Mouse (Mus musculus): ENCODE measurements around the gene Atf6. TPM values are rescaled to one million over a fixed set of nuclear protein-coding genes. Genes with fewer than 3 reads are reported as not detected.
A peak's percentile ranks its signal among the peaks of the same experiment; 100 is the strongest.

Gene Atf6
- total RNA-seq, 1 experiment = 33.2 TPM

DNA sequence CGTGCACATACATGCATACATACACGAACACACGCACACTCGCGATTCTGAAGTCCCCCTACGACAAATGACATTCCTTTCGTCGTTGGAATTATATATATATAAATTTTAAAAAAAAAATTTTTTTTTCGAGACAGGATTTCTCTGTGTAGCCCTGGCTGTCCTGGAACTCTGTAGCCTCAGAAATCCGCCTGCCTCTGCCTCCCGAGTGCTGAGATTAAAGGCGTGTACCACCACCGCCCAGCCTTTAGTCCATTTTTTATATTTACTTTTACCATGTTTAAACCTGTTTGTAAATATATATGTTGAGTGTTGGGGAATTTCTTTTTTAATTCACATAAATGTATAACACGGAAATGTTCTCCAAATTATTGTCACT, 1.3 kb upstream of the Atf6 start:
- H3K9me3 ChIP-seq (ENCODE audit: control insufficient read depth, insufficient read depth, low read depth, low read length) = no peaks in the 10 kb centered on the region
- peak overlapping the region; percentile 87 to 90 for H3K4me3 ChIP-seq (ENCODE audit: insufficient read depth in 1 of 2, low read depth in 1 of 2, low read length in 2 of 2, poor library complexity in 1 of 2, severe bottlenecking in 1 of 2)
- H3K9ac ChIP-seq (ENCODE audit: insufficient read depth, low read depth, low read length, poor library complexity, severe bottlenecking) = peak overlapping the region; percentile 92
- H3K36me3 ChIP-seq (ENCODE audit: control insufficient read depth, insufficient read depth, low read length, poor library complexity, severe bottlenecking) = no peaks in the 10 kb centered on the region
- TF ChIP-seq HCFC1 (IDR thresholded peaks at IDR 0.05; ENCODE audit: borderline replicate concordance, insufficient read depth, low read length) (no peak), ZNF384 (IDR thresholded peaks at IDR 0.05; ENCODE audit: low read depth, low read length) (no peak), ZC3H11A (IDR thresholded peaks at IDR 0.05; ENCODE audit: borderline replicate concordance, low read depth, low read length) (no peak), MAFK (IDR thresholded peaks at IDR 0.05; ENCODE audit: insufficient read depth, low read depth, low read length) (no peak), CHD2 (IDR thresholded peaks at IDR 0.05; ENCODE audit: low read depth, low read length) (no peak)
- peaks cover 2 to 6% of the 10 kb centered on the region in 2 experiments; a peak in 2 of 4 replicates for H3K4me1 ChIP-seq (ENCODE audit: control insufficient read depth in 2 of 2, insufficient read depth in 2 of 2, low read length in 2 of 2, poor library complexity in 1 of 2)
- in situ Hi-C loops (cut with MboI; ENCODE audit: low sequenced_read_pairs in 2 of 2, unreplicated experiment in 2 of 2) = no loop called here
- peak overlapping the region; percentile 64; the same call in 1 of the 2 replicates for H3K27ac ChIP-seq (ENCODE audit: insufficient read depth, low read depth, low read length, poor library complexity, severe bottlenecking)
- DNase-seq (ENCODE audit: low read depth, low spot score) = no peak

DNA sequence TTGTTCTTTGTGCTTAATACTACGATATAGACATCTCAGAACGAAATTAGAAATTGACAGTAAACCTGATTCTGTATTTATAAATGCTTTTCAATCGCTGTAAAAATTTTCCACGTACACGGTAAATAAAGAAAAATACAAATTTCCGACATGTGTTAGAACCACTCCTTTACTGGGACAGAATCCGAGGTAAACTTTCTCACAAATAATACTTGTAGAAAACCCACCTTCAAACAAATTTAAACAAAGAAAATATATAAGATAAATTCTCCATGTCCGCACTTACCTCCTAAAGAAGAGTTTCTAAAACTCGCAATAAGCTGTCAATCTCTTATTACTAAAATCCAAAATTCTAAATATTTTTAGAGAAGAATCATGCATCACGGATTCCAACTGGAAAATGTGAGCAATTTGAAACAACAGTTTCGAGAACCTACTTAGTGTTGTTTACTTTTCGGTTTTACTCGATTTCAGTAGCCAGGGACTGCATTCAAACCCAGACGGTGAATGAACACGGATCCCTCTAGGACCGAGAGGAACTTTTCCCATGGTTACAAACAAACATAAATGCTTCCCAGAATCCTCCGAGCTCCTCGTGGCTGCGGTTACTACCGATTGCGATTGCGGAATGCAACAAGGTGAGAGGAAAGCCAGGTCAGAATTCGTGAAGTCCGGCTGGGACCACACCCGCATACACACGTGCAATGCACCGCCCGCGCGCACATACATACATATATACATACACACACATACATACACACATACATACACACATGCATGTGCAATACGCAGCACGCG, 735 bp upstream of the Atf6 start:
- in situ Hi-C loops (cut with MboI; ENCODE audit: low sequenced_read_pairs in 2 of 2, unreplicated experiment in 2 of 2) = no loop called here
- no peaks in the 10 kb centered on the region for H3K36me3 ChIP-seq (ENCODE audit: control insufficient read depth, insufficient read depth, low read length, poor library complexity, severe bottlenecking)
- H3K4me1 ChIP-seq (ENCODE audit: control insufficient read depth in 2 of 2, insufficient read depth in 2 of 2, low read length in 2 of 2, poor library complexity in 1 of 2) = peaks cover 2 to 6% of the 10 kb centered on the region in 2 experiments; a peak in 2 of 4 replicates
- H3K9me3 ChIP-seq (ENCODE audit: control insufficient read depth, insufficient read depth, low read depth, low read length) = no peaks in the 10 kb centered on the region
- H3K27ac ChIP-seq (ENCODE audit: insufficient read depth, low read depth, low read length, poor library complexity, severe bottlenecking) = peak overlapping the region; percentile 64; the same call in 1 of the 2 replicates
- H3K9ac ChIP-seq (ENCODE audit: insufficient read depth, low read depth, low read length, poor library complexity, severe bottlenecking) = peak overlapping the region; percentile 92
- TF ChIP-seq ZNF384 (IDR thresholded peaks at IDR 0.05; ENCODE audit: low read depth, low read length) (no peak), HCFC1 (IDR thresholded peaks at IDR 0.05; ENCODE audit: borderline replicate concordance, insufficient read depth, low read length) (0 out of 2 replicates have a peak, but pooled peaks have one; percentile 68), MAFK (IDR thresholded peaks at IDR 0.05; ENCODE audit: insufficient read depth, low read depth, low read length) (0 out of 2 replicates have a peak, but pooled peaks have one; percentile 22)
- H3K4me3 ChIP-seq (ENCODE audit: insufficient read depth in 1 of 2, low read depth in 1 of 2, low read length in 2 of 2, poor library complexity in 1 of 2, severe bottlenecking in 1 of 2) = peak overlapping the region; percentile 87 to 99
- peak; percentile 71 for DNase-seq (ENCODE audit: low read depth, low spot score)

DNA sequence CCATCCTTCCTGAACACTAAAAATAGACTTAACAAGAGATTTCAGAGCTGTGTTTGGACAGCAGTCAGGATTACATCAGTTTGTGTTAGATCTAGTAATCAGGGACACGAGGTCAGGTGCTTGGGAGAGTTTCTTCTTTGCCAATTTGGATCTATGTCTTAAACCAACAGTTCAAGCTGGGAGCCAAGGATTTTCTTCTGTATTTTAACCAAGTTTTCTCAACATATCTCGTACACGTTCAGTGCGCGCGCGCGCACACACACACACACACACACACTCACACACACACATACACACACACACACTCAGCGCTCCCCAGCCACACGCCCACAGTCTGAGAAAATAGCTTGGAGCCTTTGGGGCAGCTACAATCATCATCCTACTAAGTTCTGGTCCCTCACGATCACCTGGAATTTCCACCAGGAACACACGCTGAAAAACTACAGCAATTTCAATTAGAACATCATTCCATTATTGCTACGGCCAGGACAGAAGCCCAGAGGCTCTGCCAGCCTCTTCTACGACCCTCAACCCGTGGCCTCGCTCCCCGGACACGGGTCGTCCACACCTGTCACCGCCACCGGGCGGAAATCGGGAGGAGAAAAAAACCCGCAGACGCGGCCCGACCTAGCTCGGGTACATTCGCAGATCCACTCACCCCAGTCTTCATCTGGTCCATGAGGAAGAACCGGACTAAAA, 430 bp downstream of the Atf6 start:
- DNase-seq (ENCODE audit: low read depth, low spot score) = no peak
- Histone ChIP-seq H3K4me1 (ENCODE audit: control insufficient read depth in 2 of 2, insufficient read depth in 2 of 2, low read length in 2 of 2, poor library complexity in 1 of 2) (peaks cover 2 to 6% of the 10 kb centered on the region in 2 experiments; a peak in 2 of 4 replicates), H3K9me3 (ENCODE audit: control insufficient read depth, insufficient read depth, low read depth, low read length) (no peaks in the 10 kb centered on the region), H3K27ac (ENCODE audit: insufficient read depth, low read depth, low read length, poor library complexity, severe bottlenecking) (peak overlapping the region; percentile 49; the same call in 1 of the 2 replicates), H3K36me3 (ENCODE audit: control insufficient read depth, insufficient read depth, low read length, poor library complexity, severe bottlenecking) (no peaks in the 10 kb centered on the region), H3K9ac (ENCODE audit: insufficient read depth, low read depth, low read length, poor library complexity, severe bottlenecking) (peak overlapping the region; percentile 96), H3K4me3 (ENCODE audit: insufficient read depth in 1 of 2, low read depth in 1 of 2, low read length in 2 of 2, poor library complexity in 1 of 2, severe bottlenecking in 1 of 2) (peak overlapping the region; percentile 87 to 99)
- TF ChIP-seq HCFC1 (IDR thresholded peaks at IDR 0.05; ENCODE audit: borderline replicate concordance, insufficient read depth, low read length) (no peak), ZNF384 (IDR thresholded peaks at IDR 0.05; ENCODE audit: low read depth, low read length) (no peak), CHD2 (IDR thresholded peaks at IDR 0.05; ENCODE audit: low read depth, low read length) (no peak), MAFK (IDR thresholded peaks at IDR 0.05; ENCODE audit: insufficient read depth, low read depth, low read length) (no peak), ZC3H11A (IDR thresholded peaks at IDR 0.05; ENCODE audit: borderline replicate concordance, low read depth, low read length) (no peak)
- in situ Hi-C loops (cut with MboI; ENCODE audit: low sequenced_read_pairs in 2 of 2, unreplicated experiment in 2 of 2) = no loop called here

DNA sequence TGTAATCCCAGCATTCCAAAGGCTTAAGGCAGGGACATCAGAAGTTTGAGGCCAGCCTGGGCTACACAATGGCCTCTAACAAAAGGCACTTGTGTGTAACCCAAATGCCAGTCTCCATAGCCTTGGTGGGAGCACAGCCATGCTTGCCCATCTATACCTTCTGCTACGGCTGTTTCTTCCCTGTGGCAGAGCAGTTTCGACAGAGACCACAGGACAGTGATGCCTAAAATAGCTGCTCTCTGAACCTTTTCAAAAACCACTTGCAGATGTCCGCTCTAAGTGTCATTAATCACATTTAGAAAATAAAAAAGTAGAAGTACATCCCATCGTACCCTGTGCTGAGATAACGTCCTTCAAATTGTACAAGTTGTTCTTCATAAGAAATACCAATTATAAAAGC, 2.2 kb downstream of the Atf6 start:
- Histone ChIP-seq H3K27ac (ENCODE audit: insufficient read depth, low read depth, low read length, poor library complexity, severe bottlenecking) (no peak overlapping the region), H3K9me3 (ENCODE audit: control insufficient read depth, insufficient read depth, low read depth, low read length) (no peaks in the 10 kb centered on the region), H3K4me1 (ENCODE audit: control insufficient read depth in 2 of 2, insufficient read depth in 2 of 2, low read length in 2 of 2, poor library complexity in 1 of 2) (peaks cover 0 to 2% of the 10 kb centered on the region in 2 experiments; a peak in 1 of 4 replicates), H3K9ac (ENCODE audit: insufficient read depth, low read depth, low read length, poor library complexity, severe bottlenecking) (no peak overlapping the region), H3K36me3 (ENCODE audit: control insufficient read depth, insufficient read depth, low read length, poor library complexity, severe bottlenecking) (no peaks in the 10 kb centered on the region), H3K4me3 (ENCODE audit: insufficient read depth in 1 of 2, low read depth in 1 of 2, low read length in 2 of 2, poor library complexity in 1 of 2, severe bottlenecking in 1 of 2) (no peak overlapping the region)
- in situ Hi-C loops (cut with MboI; ENCODE audit: low sequenced_read_pairs in 2 of 2, unreplicated experiment in 2 of 2) = no loop called here
- TF ChIP-seq HCFC1 (IDR thresholded peaks at IDR 0.05; ENCODE audit: borderline replicate concordance, insufficient read depth, low read length) (no peak), CHD2 (IDR thresholded peaks at IDR 0.05; ENCODE audit: low read depth, low read length) (no peak), ZNF384 (IDR thresholded peaks at IDR 0.05; ENCODE audit: low read depth, low read length) (no peak), ZC3H11A (IDR thresholded peaks at IDR 0.05; ENCODE audit: borderline replicate concordance, low read depth, low read length) (no peak), MAFK (IDR thresholded peaks at IDR 0.05; ENCODE audit: insufficient read depth, low read depth, low read length) (no peak)
- no peak for DNase-seq (ENCODE audit: low read depth, low spot score)
